Mouse (Mus musculus) layer of hippocampus, postnatal 36 days (tissue): ENCODE results near the gene Eddm3b. TPM values are rescaled to one million over a fixed set of nuclear protein-coding genes. Genes with fewer than 3 reads are reported as not detected.
"Not testable (repeated sequence)": the region's sequence is repeated elsewhere in the genome, so short reads cannot be mapped to it uniquely, and the experiment has no call there.

ENCODE experiments used
- DNase-seq, 2 experiments: peaks; one replicate each; pipeline ENCODE4 v3.0.0; 2022
- total RNA-seq, 2 experiments: library from RNA; stranded (reverse); gene quantifications; 2 replicates each; pipeline ENCODE4 v1.2.3; 2021

The Eddm3b gene
- total RNA-seq, 2 experiments from 2014 or later, result not detected

DNA sequence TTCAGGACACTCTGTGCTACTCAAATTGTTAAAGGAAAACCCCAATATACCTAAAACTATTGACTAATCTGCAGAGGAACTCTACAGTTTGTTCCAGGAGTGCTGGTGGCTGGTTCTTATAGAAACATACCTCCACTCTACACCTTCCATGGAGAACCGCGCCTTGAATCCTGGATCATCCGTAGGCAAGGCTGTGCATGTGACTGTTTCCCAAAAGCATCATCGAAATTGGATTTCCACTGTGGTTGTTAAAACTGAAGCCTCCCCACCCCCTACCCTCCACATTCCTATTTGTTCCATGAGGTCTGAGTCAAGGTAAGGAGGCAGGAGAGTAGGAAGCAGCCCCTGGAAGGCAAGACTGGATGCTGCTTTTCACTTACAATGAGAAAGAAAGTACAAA, 30.2 kb downstream of the Eddm3b start:
- no peak for DNase-seq

DNA sequence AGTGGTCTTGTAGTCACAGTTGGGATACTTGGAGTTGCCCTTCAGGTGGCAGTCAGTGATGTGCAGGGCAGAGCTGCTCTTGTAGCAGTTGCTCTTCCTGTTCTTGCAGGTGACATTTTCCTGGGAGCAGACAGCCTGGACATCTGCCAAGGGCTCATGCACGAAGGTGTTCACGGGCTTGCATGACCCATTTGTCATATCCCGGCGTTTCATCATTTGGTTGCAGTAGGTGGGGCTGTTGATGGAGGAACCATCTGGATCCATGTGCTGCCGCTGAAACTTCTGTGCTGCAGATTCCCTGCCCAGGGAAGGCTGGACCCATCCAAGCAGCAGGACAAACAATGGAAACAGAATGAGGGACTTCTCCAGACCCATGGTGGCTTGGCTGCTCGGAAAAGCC, 31.3 kb downstream of the Eddm3b start:
- DNase-seq, result no peak

DNA sequence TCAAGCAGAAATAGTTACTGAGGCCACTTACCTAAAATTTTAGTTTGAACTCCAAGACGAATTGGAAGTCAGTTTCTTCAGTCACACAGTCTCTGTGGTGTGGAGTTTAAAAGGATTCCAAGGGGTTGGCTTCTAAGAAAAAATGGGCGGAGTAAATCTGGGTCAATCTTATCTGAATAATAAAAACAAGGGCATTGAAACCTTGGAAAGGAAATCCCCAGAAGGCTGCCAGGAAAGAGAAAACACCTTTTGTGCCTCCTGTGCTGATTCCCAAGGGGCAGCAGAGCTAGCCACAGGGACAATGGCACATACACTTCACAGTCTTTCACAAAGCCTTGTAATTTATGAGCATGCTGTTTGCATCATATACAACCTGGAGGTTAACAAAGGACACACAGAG, 32.5 kb downstream of the Eddm3b start, which contains the start of gene Rnase1:
TSS of gene Rnase1 (minus strand) at position 101 of the 400 bp plus-strand sequence.
- no peak for DNase-seq

DNA sequence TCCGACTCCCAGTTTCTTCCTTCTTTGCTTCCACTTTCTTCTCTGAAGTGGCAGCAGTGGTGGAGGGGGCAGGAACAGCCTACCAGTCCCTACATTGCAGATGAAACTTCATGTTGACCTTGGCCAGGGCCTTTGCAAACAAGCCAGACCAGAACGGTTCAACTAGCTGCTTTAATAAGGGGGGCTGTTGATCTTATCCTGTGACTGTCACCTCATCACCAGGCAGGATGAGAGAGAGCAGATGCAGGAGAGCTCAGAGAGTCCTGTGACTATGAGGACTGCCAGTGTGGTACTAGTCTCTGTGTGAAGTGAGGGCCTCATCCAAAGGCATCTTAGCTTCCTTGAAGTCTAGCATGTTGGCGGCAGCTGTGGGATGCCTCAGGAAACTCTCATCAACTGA, 33.8 kb downstream of the Eddm3b start:
- no peak for DNase-seq

DNA sequence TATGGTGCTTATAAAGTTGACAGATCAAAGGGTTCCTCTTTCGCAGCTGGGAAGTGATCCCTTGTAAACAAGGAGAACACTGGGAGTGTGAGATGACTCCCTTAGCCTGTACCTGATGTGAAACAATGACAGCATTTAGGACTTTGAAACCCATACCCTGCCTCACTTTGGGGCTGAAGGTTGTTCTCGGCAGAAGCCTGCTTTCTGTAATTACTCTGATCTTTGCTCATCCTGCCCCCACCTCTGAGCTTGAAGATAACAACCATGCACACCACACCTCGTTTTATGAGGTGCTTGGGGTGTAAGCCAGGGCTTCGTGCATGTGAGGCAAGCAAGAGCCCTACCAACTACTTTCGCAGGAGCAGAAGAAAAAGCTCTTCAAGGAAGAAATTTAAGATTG, 34.9 kb downstream of the Eddm3b start:
- no peak for DNase-seq

DNA sequence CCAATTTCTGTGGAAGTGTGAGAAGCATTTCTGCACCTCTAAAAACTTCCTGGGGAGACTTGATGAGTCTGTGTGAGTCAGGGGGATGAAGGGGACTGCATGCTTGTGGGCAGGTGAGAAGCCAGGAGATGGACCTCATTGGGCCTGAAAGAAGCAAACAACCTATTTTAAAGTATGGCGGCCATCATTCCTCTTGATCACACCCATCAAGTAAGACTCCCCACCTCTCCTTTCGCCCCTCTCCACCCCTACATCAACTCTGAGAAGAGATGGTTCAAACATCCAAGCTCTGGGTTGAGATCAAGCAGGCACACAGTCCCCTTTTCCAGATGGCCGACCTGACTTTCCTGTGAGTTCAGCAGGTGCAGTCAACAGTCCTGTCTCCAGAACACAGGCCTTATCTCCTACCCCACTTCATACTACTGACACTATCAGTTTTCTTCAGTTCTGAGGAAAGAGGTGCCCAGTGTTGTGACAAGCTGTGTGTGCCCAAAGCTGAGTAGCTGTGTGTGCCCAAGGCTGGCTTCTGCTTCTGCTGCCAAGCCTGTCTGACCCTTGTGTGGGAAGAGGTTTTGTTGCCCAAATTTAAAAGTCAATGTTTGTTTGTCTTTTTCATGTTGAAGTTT, 36.1 kb downstream of the Eddm3b start:
- no peak for DNase-seq

DNA sequence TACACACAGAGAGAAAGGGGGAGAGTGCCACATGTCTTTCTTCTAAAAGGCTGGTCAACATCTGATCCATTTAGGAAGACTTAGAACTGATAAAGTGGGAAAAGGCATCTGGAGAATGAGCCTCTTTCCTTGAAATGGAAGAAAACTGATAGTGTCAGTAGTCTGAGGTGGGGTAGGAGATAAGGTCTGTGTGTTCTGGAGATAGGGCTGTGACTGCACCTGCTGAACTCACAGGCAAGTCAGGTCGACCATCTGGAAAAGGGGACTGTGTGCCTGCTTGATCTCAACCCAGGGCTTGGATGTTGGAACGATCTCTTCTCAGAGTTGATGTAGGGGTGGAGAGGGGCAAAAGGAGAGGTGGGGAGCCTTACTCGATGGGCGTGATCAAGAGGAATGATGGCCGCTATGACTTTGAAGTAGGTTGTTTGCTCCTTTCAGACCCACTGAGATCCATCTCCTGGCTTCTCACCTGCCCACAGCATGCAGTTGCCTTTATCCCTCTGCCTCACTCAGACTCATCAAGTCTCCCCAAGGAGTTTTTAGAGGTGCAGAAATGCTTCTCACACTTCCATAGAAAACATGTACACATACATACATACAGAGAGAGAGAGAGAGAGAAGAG, 38.1 kb downstream of the Eddm3b start:
- no peak for DNase-seq

DNA sequence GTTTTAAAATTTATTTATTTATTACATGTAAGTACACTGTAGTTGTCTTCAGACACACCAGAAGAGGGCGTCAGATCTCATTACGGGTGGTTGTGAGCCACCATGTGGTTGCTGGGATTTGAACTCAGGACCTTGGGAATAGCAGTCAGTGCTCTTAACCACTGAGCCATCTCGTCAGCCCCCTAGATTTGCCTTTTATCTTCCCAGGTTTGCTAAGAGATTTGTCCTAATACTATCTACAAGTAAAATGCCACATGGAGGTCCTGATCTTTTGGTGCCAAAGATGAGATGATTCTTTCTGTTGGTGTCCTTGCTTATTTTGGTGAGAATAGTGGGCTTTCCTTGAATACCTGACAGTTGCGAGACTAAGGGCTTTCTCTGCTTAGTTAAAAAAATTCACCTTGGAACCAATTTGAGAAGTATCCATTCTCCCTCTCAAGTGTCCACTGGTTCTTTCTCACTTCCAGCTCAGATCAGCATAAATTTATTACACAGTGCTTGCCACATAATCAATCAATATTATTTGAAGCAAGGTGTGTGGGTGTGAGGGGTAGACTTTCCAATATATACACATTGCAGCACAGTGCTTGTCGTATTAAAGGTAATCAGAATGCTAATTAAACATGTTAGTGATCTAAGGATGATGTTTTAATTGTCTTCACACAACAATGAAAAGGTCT, 42.0 kb downstream of the Eddm3b start:
- no peak for DNase-seq

DNA sequence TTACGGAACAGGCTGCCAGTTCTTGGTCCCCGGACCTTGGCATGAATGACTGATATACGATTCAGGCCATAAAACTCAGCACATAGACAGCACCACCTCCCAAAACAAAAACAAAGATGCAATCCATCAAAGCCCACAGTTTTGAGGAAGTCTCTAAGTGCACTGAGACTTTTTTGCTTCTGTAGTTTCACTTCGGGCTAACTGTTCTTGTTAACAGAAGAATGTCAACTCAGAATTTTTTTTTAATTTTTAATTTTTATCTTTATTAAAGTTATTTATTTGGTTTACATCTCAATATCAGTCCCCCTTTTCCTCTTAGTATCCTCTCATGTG, 42.5 kb downstream of the Eddm3b start:
- no peak for DNase-seq

DNA sequence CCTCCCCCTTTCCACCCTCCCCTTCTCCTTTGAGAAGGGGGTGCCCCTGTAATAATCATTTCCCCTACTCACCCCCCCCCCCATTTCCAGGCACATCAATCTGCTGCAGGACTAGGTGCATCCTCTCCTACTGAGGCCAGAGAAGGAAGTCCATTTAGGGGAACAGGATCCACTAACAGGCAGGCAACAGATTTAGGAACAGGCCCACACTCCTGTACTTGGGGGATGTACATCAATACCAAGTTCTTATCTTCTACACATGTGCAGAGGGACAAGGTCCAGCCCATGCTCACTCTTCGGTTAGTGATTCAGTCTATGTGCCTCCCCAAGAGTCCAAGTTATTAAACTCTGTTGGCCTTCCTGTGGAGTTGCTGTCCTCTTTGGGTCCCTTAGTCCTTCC, 42.8 kb downstream of the Eddm3b start:
- no peak for DNase-seq

DNA sequence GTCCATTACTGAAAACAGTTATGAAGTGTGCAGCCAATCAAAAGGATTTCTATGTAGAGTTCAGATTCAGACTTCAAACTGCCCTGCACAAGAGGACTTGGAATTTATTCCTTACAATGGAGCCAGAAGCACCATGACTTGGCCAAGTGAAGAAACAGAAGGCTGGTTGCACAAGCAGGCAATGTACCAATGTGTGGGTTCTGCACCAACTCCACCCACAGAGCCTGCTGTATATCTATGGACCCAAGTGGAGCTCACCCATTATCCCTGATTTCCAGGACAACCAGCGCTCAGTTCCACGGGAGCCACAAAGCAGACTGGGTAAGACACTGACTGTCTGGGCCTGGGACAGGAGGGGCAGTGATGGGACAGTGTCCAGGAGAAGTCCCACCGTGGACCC, 47.8 kb downstream of the Eddm3b start, which contains the start of gene Rnase2b:
TSS of gene Rnase2b (plus strand) at position 285 of the 400 bp plus-strand sequence.
- DNase-seq, result peak; percentile 41 to 51

DNA sequence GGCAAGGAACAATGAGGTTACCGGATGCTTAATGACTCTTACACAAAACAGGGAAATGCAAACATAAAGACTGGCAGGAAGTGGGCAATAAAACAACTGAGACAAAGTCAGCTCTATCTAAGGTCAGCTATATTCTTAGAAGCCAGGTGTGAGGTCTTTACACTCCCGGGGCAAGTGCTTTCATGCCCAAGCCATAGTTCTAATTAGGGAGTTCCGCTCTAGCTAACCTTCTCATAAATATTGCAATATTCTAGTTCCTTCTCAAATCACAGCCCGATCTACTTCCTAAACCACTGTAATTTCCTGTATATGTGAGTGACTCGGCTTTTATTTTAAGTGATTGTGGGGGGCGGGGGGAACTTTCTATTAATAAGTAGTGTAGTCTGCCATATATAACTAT, 49.1 kb downstream of the Eddm3b start:
- DNase-seq, result not testable (repeated sequence)

DNA sequence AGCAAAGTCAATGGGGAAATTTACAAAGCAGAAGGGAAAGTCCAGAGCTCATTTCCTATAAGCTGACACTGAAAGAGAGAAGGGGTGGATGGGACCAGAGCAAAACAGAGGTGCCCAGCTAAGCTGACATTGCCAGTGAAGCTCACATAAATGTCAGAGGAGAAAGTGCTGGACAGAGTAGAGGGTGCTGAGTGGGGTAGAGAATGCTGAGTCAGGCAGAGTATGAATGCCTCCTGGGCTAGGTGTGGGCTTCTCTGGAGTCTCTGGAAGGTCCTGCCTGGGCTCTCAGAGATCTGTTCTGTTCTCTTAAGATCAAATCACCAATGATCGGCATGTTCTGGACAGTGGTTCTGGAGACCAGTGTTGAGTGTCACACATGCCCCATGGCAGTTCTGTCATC, 51.2 kb downstream of the Eddm3b start:
- no peak for DNase-seq

DNA sequence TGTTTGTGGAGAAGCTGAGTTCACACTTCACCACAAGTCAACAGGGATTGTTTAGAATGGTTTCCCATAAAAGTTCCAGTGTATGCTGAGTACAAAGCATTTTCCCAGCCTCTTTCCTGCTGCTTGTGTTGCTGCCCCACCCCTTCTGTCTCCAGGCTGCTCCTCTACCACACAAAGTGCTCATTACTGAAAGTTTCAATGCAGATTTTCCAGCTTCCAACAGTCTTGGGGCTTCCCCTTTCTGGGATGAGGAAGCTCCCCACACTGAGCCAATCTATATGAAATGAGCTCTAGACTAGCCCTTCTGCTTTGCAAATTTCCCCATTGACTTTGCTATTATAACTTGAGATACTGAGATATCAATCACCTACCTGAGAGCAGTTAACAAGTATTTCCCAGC, 51.8 kb downstream of the Eddm3b start:
- DNase-seq, result no peak

Other genes with a start within 250 kb of the Eddm3b start
- 1 to 10 TPM; 2.0 to 4.6 TPM for gene Tep1, start 243.9 kb upstream of the Eddm3b start, total RNA-seq
- 1 to 10 TPM; 3.6 to 5.2 TPM for gene Klhl33, start 216.9 kb upstream of the Eddm3b start, total RNA-seq
- 10 to 100 TPM; 37.3 to 44.1 TPM for gene Osgep, start 189.5 kb upstream of the Eddm3b start, total RNA-seq
- gene Apex1, start 189.5 kb upstream of the Eddm3b start, total RNA-seq, result 10 to 100 TPM; 67.9 to 72.3 TPM
- 100 to 1,000 TPM in 1 of 2 experiments, 10 to 100 TPM in 1; 89.8 to 103 TPM for gene Pip4p1, start 183.6 kb upstream of the Eddm3b start, total RNA-seq
- 10 to 100 TPM; 12.8 to 13.2 TPM for gene Pnp, start 183.3 kb upstream of the Eddm3b start, total RNA-seq
- 10 to 100 TPM; 14.2 to 17.0 TPM for gene Gm49342, start 169.9 kb upstream of the Eddm3b start, total RNA-seq
- gene Pnp2, start 158.4 kb upstream of the Eddm3b start, total RNA-seq, result under 1 TPM; 0.81 to 0.95 TPM
- gene Rnase10, start 106.7 kb upstream of the Eddm3b start, total RNA-seq, result not detected
- not detected for gene Rnase9, start 72.6 kb upstream of the Eddm3b start, total RNA-seq
- gene Rnase11, start 64.3 kb upstream of the Eddm3b start, total RNA-seq, result not detected
- gene Rnase12, start 56.8 kb upstream of the Eddm3b start, total RNA-seq, result not detected
- gene Olfr750, start 40.0 kb upstream of the Eddm3b start, total RNA-seq, result not detected
- 10 to 100 TPM; 15.8 to 18.7 TPM for gene Rnase4, start 23.3 kb upstream of the Eddm3b start, total RNA-seq
- gene Ang, start 23.3 kb upstream of the Eddm3b start, total RNA-seq, result 1 to 10 TPM; 3.4 to 5.6 TPM
- gene Rnase6, start 9.5 kb downstream of the Eddm3b start, total RNA-seq, result under 1 TPM in 1 of 2 experiments, not detected in 1; 0.65 TPM
- 1 to 10 TPM; 1.3 to 2.1 TPM for gene Rnase1, start 32.4 kb downstream of the Eddm3b start, total RNA-seq
- not detected for gene Rnase2b, start 47.8 kb downstream of the Eddm3b start, total RNA-seq
- not detected for gene Ang2, start 84.7 kb downstream of the Eddm3b start, total RNA-seq
- under 1 TPM in 1 of 2 experiments, not detected in 1; 0.37 TPM for gene Ear14, start 89.0 kb downstream of the Eddm3b start, total RNA-seq
- not detected for gene Rnase2a, start 141.7 kb downstream of the Eddm3b start, total RNA-seq
- not detected for gene Gm7247, start 247.3 kb downstream of the Eddm3b start, total RNA-seq